Comparison of ENCODE assay signal across 8 mouse cellular contexts in the genomic region with DNA sequence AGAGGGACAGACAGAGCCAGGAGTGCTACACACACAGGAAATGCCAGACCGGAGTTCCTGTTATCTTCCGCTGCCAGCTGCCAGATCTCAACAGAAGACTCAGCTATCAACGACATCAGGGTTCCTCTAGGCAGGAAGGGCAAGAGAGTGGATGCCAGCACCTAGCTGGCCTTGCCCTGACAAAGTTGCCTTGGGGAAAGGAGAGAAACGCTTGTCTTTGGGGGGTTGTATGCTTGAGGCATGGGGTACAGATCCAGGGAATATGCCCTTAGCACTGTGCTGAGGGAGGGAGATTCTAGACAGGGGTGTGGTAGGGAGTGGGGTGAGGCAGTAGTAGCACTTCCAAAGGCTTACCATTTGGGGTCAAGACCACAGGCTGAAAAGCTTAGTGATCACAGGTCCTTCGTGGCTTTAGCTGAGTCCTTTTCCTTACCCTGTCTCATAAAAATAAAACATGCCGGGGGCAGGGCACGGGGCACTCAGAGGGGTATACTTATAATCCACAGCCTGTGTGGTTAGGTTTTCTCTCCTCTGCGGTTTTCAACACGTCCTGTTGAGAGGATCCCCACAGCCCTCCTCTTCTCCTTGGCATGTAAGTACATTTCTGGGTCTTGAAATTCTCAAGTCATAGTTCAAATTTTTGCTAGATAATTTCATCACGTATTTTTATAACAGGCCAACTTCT. TPM values are rescaled to one million over a fixed set of nuclear protein-coding genes. Genes with fewer than 3 reads are reported as not detected.
DNase-seq lines count a peak whose midpoint lies in the region; ATAC-seq lines count a peak whose summit lies in the region.

No protein-coding gene starts in this region.

- intact Hi-C loops in left cerebral cortex, postnatal 10 days (cut with DNase I) = no loop called here

- DNase-seq in 3T3-L1 (ENCODE audit: low read depth, low spot score) = peak; percentile 40
- peak; percentile 82 for DNase-seq in lung, postnatal 36 days
- peak; percentile 72 to 80 for DNase-seq in thymus, postnatal 36 days
- no peak for DNase-seq in cerebellum, postnatal 25 days
- no peak for DNase-seq in left cerebral cortex, postnatal 10 days (ENCODE audit: extremely low spot score in 1 of 2, low spot score in 2 of 2)
- no peak for DNase-seq in layer of hippocampus, postnatal 36 days

- ATAC-seq in CD4-positive, CD25-positive, alpha-beta regulatory T cell, adult 4 months = peak; percentile 55
- ATAC-seq in hematopoietic stem cell, adult 5-6 weeks (replicated peaks in 1 of 2; ENCODE audit: insufficient read depth in 1 of 2, low FRiP score in 2 of 2, low TSS enrichment in 1 of 2, low read depth in 1 of 2, poor library complexity in 2 of 2, severe bottlenecking in 2 of 2) = peak; percentile 75 to 78

RNA-seq across cellular contexts. Expression of a gene that starts 1.1 kb away (rescaled TPM):
- 10 to 100 TPM; 29.9 to 35.3 TPM for polyA plus RNA-seq in CD4-positive, CD25-positive, alpha-beta regulatory T cell, adult 4 months (2017; shearing (Covaris generic))
- total RNA-seq in hematopoietic stem cell, adult 5-6 weeks (2017) = 7.1 and 7.5 TPM in 2 replicates
- 10 to 100 TPM; 74.8 to 82.0 TPM for total RNA-seq in left cerebral cortex, postnatal 10 days (2021)
- 10 to 100 TPM; 52.4 to 57.2 TPM for total RNA-seq in layer of hippocampus, postnatal 36 days (2021)

RNA-seq across cellular contexts. Expression of a gene that starts 51.9 kb away (rescaled TPM):
- polyA plus RNA-seq in CD4-positive, CD25-positive, alpha-beta regulatory T cell, adult 4 months (2017; shearing (Covaris generic)) = 10 to 100 TPM; 27.7 to 38.4 TPM
- total RNA-seq in hematopoietic stem cell, adult 5-6 weeks (2017) = 11.6 and 21.4 TPM in 2 replicates
- total RNA-seq in left cerebral cortex, postnatal 10 days (2021) = 10 to 100 TPM; 92.3 to 95.0 TPM
- total RNA-seq in layer of hippocampus, postnatal 36 days (2021) = 100 to 1,000 TPM; 115 to 124 TPM

Comparison
In these comparisons a context has a peak if more than half of its experiments do, and no peak if none do; other contexts are left out.
1. DNase-seq: peak in 3T3-L1 (single experiment), lung, postnatal 36 days (single experiment) and thymus, postnatal 36 days (2 of 2); none in cerebellum, postnatal 25 days (0 of 2), left cerebral cortex, postnatal 10 days (0 of 2) and layer of hippocampus, postnatal 36 days (0 of 2).